Mouse (Mus musculus) cerebellum, postnatal 10 days (tissue): ENCODE results near the gene Igf2bp2.

Experiments
- DNase-seq, 2 experiments: peaks; one replicate each; pipeline ENCODE4 v3.0.0; 2021; ENCODE audit warnings: mixed read lengths in 2 of 2

The Igf2bp2 gene

GRCm38 (mm10) chr16:22162512-22163455 lies at the start of gene Igf2bp2:
Gene Igf2bp2 (minus strand): TSS chr16:22163299.
- DNase-seq: peak; percentile 39 to 51

- no peak for DNase-seq
These were observed 40.4 kb upstream of the Igf2bp2 start for GRCm38 (mm10) chr16:22203501-22203900.

- no peak for DNase-seq
These were observed 38.8 kb upstream of the Igf2bp2 start for GRCm38 (mm10) chr16:22201858-22202257.

- no peak for DNase-seq
These were observed 37.4 kb upstream of the Igf2bp2 start for GRCm38 (mm10) chr16:22200476-22200875.

GRCm38 (mm10) chr16:22187366-22187765 lies 24.3 kb upstream of the Igf2bp2 start:
- DNase-seq: no peak

- no peak for DNase-seq
These were observed 22.3 kb upstream of the Igf2bp2 start for GRCm38 (mm10) chr16:22185411-22185810.

- DNase-seq: no peak
These were observed 21.0 kb upstream of the Igf2bp2 start for GRCm38 (mm10) chr16:22184113-22184512.

- no peak for DNase-seq
These were observed 19.2 kb upstream of the Igf2bp2 start for GRCm38 (mm10) chr16:22182286-22182685.

- DNase-seq: no peak
These were observed 15.7 kb upstream of the Igf2bp2 start for GRCm38 (mm10) chr16:22178793-22179192.

GRCm38 (mm10) chr16:22177999-22178398 lies 14.9 kb upstream of the Igf2bp2 start:
- no peak for DNase-seq

GRCm38 (mm10) chr16:22168731-22169130 lies 5.6 kb upstream of the Igf2bp2 start:
- DNase-seq: no peak

- no peak for DNase-seq
These were observed 2.5 kb upstream of the Igf2bp2 start for GRCm38 (mm10) chr16:22165556-22165955.

- no peak for DNase-seq
These were observed 1.3 kb upstream of the Igf2bp2 start for GRCm38 (mm10) chr16:22164446-22164845.

- peak; percentile 47 to 49 for DNase-seq
These were observed 355 bp upstream of the Igf2bp2 start for GRCm38 (mm10) chr16:22163456-22163851.

GRCm38 (mm10) chr16:22162066-22162511 lies 1.0 kb downstream of the Igf2bp2 start:
- DNase-seq: peak; percentile 18 to 36

- peak; percentile 30 to 33 for DNase-seq
These were observed 1.6 kb downstream of the Igf2bp2 start for GRCm38 (mm10) chr16:22161351-22162065.

- peak; percentile 7 to 9 for DNase-seq
These were observed 2.5 kb downstream of the Igf2bp2 start for GRCm38 (mm10) chr16:22160386-22161145.

GRCm38 (mm10) chr16:22152941-22153444 lies 10.1 kb downstream of the Igf2bp2 start:
- DNase-seq: no peak

- DNase-seq: no peak
These were observed 11.3 kb downstream of the Igf2bp2 start for GRCm38 (mm10) chr16:22151706-22152315.

- no peak for DNase-seq
These were observed 12.7 kb downstream of the Igf2bp2 start for GRCm38 (mm10) chr16:22150421-22150820.

GRCm38 (mm10) chr16:22149659-22150345 lies 13.3 kb downstream of the Igf2bp2 start:
- no peak for DNase-seq

- DNase-seq: no peak
These were observed 14.0 kb downstream of the Igf2bp2 start for GRCm38 (mm10) chr16:22149076-22149475.
